Mouse (Mus musculus): ENCODE data around the gene Igf1. TPM values are rescaled to one million over a fixed set of nuclear protein-coding genes. Genes with fewer than 3 reads are reported as not detected.

Gene Igf1
- total and polyA plus RNA-seq, 3 experiments, result not detected

GRCm38 (mm10) chr10:87812157-87813072 lies 45.6 kb upstream of the Igf1 start:
- H3K9me3 ChIP-seq (replicated peaks; ENCODE audit: insufficient read depth, low read length), result no peaks in the 10 kb centered on the region; the same call in 1 of the 2 replicates
- DNase-seq (ENCODE audit: low read depth, low spot score), result no peak
- no peaks in the 10 kb centered on the region for H3K36me3 ChIP-seq (ENCODE audit: control insufficient read depth in 1 of 2, insufficient read depth in 2 of 2, low read length in 2 of 2)
- no peaks in the 10 kb centered on the region for H3K27me3 ChIP-seq (ENCODE audit: control insufficient read depth in 1 of 2, insufficient read depth in 2 of 2, low read length in 2 of 2)
- no peak for TF ChIP-seq TCF12 (IDR thresholded peaks at IDR 0.05; ENCODE audit: low read depth, low read length)
- TF ChIP-seq MAFK (IDR thresholded peaks at IDR 0.05; ENCODE audit: borderline replicate concordance, low read depth, low read length), result no peak
- TF ChIP-seq ZKSCAN1 (IDR thresholded peaks at IDR 0.05; ENCODE audit: low read depth, low read length), result no peak
- TF ChIP-seq RCOR1 (IDR thresholded peaks at IDR 0.05; ENCODE audit: low read depth, low read length), result no peak
- no peak for TF ChIP-seq JUND (IDR thresholded peaks at IDR 0.05; ENCODE audit: low read depth, low read length)
- TF ChIP-seq TBP (IDR thresholded peaks at IDR 0.05; ENCODE audit: low read depth, low read length), result no peak
- TF ChIP-seq USF2 (IDR thresholded peaks at IDR 0.05; ENCODE audit: borderline replicate concordance in 1 of 2, insufficient read depth in 1 of 2, low read depth in 1 of 2, low read length in 2 of 2), result no peak
- no peak for TF ChIP-seq ZNF384 (IDR thresholded peaks at IDR 0.05; ENCODE audit: low read depth, low read length)
- no peak for TF ChIP-seq POLR2AphosphoS2 (IDR thresholded peaks at IDR 0.05; ENCODE audit: low read length)
- no peak overlapping the region for H3K9ac ChIP-seq (ENCODE audit: control insufficient read depth, low read depth, low read length, poor library complexity, severe bottlenecking)
- H3K79me2 ChIP-seq (ENCODE audit: control insufficient read depth, insufficient read depth, low read length, poor library complexity), result no peaks in the 10 kb centered on the region
- H3K4me1 ChIP-seq (ENCODE audit: control insufficient read depth in 1 of 2, insufficient read depth in 2 of 2, low read length in 2 of 2), result no peaks in the 10 kb centered on the region
- H3K27ac ChIP-seq (ENCODE audit: control insufficient read depth, low read depth, low read length), result no peak overlapping the region
- H3K4me3 ChIP-seq (ENCODE audit: control insufficient read depth in 1 of 2, insufficient read depth in 1 of 2, low read depth in 2 of 2, low read length in 2 of 2), result no peak overlapping the region

GRCm38 (mm10) chr10:87813073-87813590 lies 44.9 kb upstream of the Igf1 start:
- H3K4me1 ChIP-seq (ENCODE audit: control insufficient read depth in 1 of 2, insufficient read depth in 2 of 2, low read length in 2 of 2), result no peaks in the 10 kb centered on the region
- H3K4me3 ChIP-seq (ENCODE audit: control insufficient read depth in 1 of 2, insufficient read depth in 1 of 2, low read depth in 2 of 2, low read length in 2 of 2), result no peak overlapping the region
- no peaks in the 10 kb centered on the region for H3K27me3 ChIP-seq (ENCODE audit: control insufficient read depth in 1 of 2, insufficient read depth in 2 of 2, low read length in 2 of 2)
- H3K27ac ChIP-seq (ENCODE audit: control insufficient read depth, low read depth, low read length), result no peak overlapping the region
- TF ChIP-seq KAT2A (conservative IDR thresholded peaks at IDR 0.05; ENCODE audit: low read depth, low read length), result no peak
- TF ChIP-seq USF2 (IDR thresholded peaks at IDR 0.05; ENCODE audit: borderline replicate concordance in 1 of 2, insufficient read depth in 1 of 2, low read depth in 1 of 2, low read length in 2 of 2), result no peak
- H3K9me3 ChIP-seq (replicated peaks; ENCODE audit: insufficient read depth, low read length), result no peaks in the 10 kb centered on the region; the same call in 1 of the 2 replicates
- H3K79me2 ChIP-seq (ENCODE audit: control insufficient read depth, insufficient read depth, low read length, poor library complexity), result no peaks in the 10 kb centered on the region
- H3K9ac ChIP-seq (ENCODE audit: control insufficient read depth, low read depth, low read length, poor library complexity, severe bottlenecking), result no peak overlapping the region
- no peak for DNase-seq (ENCODE audit: low read depth, low spot score)
- H3K36me3 ChIP-seq (ENCODE audit: control insufficient read depth in 1 of 2, insufficient read depth in 2 of 2, low read length in 2 of 2), result no peaks in the 10 kb centered on the region

- Histone ChIP-seq H3K27me3 (ENCODE audit: control insufficient read depth in 1 of 2, insufficient read depth in 2 of 2, low read length in 2 of 2) (no peaks in the 10 kb centered on the region), H3K4me3 (ENCODE audit: control insufficient read depth in 1 of 2, insufficient read depth in 1 of 2, low read depth in 2 of 2, low read length in 2 of 2) (no peak overlapping the region), H3K9me3 (replicated peaks; ENCODE audit: insufficient read depth, low read length) (no peaks in the 10 kb centered on the region; the same call in 1 of the 2 replicates), H3K27ac (ENCODE audit: control insufficient read depth, low read depth, low read length) (no peak overlapping the region), H3K36me3 (ENCODE audit: control insufficient read depth in 1 of 2, insufficient read depth in 2 of 2, low read length in 2 of 2) (no peaks in the 10 kb centered on the region), H3K79me2 (ENCODE audit: control insufficient read depth, insufficient read depth, low read length, poor library complexity) (no peaks in the 10 kb centered on the region), H3K4me1 (ENCODE audit: control insufficient read depth in 1 of 2, insufficient read depth in 2 of 2, low read length in 2 of 2) (no peaks in the 10 kb centered on the region), H3K9ac (ENCODE audit: control insufficient read depth, low read depth, low read length, poor library complexity, severe bottlenecking) (no peak overlapping the region)
- no peak for DNase-seq (ENCODE audit: low read depth, low spot score)
- TF ChIP-seq USF1 (IDR thresholded peaks at IDR 0.05; ENCODE audit: low read depth, low read length) (no peak), JUND (IDR thresholded peaks at IDR 0.05; ENCODE audit: low read depth, low read length) (no peak), ZMIZ1 (IDR thresholded peaks at IDR 0.05; ENCODE audit: low read depth, low read length) (no peak), MAFK (IDR thresholded peaks at IDR 0.05; ENCODE audit: borderline replicate concordance, low read depth, low read length) (no peak), SIN3A (IDR thresholded peaks at IDR 0.05; ENCODE audit: low read length) (no peak), MYC (IDR thresholded peaks at IDR 0.05; ENCODE audit: low read depth, low read length) (no peak), CHD2 (IDR thresholded peaks at IDR 0.05; ENCODE audit: low read length) (no peak)
Observed at GRCm38 (mm10) chr10:87816861-87817260, 41.2 kb upstream of the Igf1 start.
